In the genomic region with DNA sequence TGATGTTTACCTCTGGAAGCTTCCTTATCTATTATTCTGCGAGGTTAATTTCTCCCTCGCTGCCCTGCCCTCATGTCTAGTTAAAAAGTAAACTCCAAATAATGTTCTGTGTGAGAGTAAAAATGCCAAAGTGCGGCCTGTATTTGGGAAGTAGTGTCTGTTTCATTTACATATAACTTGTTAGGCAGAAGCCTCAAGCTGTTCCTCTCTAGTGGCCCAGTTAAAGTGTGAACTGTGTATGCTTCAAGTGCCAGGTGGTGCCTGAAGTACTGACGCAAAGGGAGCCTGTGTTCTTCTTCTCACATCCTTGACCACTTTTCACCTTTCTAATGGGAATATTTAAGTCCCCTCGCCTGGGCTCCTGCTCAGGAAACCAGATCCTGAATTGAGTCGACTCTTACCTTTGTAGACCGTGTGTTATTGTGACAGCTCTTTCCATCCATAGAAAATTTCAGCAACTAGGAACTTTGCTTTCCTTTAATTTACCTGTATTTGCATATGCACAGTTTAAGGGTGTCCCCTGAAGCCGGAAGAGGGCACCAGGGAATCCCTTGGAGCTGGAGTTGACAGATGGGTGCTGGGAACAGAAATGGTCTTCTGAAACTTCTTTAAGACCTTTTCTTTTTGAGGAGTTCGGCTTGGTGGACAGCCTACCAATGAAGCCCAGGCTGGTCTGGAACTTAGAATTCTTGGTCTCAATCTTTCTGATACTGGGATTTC, we compare ENCODE assay signal across 8 mouse cellular contexts. TPM values are rescaled to one million over a fixed set of nuclear protein-coding genes. Genes with fewer than 3 reads are reported as not detected.
DNase-seq lines count a peak whose midpoint lies in the region; ATAC-seq and TF ChIP-seq lines count a peak whose summit lies in the region.

No protein-coding gene starts in this region.

- H3K36me3 ChIP-seq in lung, embryonic 14.5 days (ENCODE audit: insufficient read depth): no peaks in the 10 kb centered on the region
- no peaks in the 10 kb centered on the region; the same call in 1 of the 2 replicates for H3K36me3 ChIP-seq in forebrain, embryonic 12.5 days (replicated peaks)
- H3K36me3 ChIP-seq in kidney, embryonic 16.5 days (ENCODE audit: insufficient read depth, low read length): no peaks in the 10 kb centered on the region; the same call in 1 of the 2 replicates
- H3K36me3 ChIP-seq in midbrain, embryonic 15.5 days (replicated peaks): no peaks in the 10 kb centered on the region

- WGBS in lung, embryonic 14.5 days: 25% methylated on average over 9 of the region's 9 CpGs
- 40% methylated on average over 9 of the region's 9 CpGs for WGBS in forebrain, embryonic 12.5 days
- 30% methylated on average over 9 of the region's 9 CpGs for WGBS in kidney, embryonic 16.5 days
- WGBS in midbrain, embryonic 15.5 days: 39% methylated on average over 9 of the region's 9 CpGs

- DNase-seq in lung, embryonic 14.5 days: peak; percentile 17
- DNase-seq in lung, postnatal 4 days: no peak
- DNase-seq in adipocyte (ENCODE audit: low spot score): peak; percentile 27
- no peak for DNase-seq in c-Kit-positive CD71-positive TER-119-positive erythroid progenitor cells, embryonic 14.5 days (ENCODE audit: low spot score)
- no peak for DNase-seq in adrenal gland, postnatal 25 days

- H3K4me1 ChIP-seq in lung, embryonic 14.5 days (ENCODE audit: insufficient read depth): no peaks in the 10 kb centered on the region; the same call in 1 of the 2 replicates
- H3K4me1 ChIP-seq in forebrain, embryonic 12.5 days: peaks cover 22% of the 10 kb centered on the region
- H3K4me1 ChIP-seq in kidney, embryonic 16.5 days (ENCODE audit: insufficient read depth, low read length): peaks cover 17% of the 10 kb centered on the region
- peaks cover 38% of the 10 kb centered on the region for H3K4me1 ChIP-seq in midbrain, embryonic 15.5 days

- ATAC-seq in lung, embryonic 14.5 days (ENCODE audit: insufficient read depth): no peak
- no peak for ATAC-seq in forebrain, embryonic 12.5 days (ENCODE audit: low FRiP score)
- ATAC-seq in kidney, embryonic 16.5 days (ENCODE audit: low FRiP score, low TSS enrichment): no peak
- no peak for ATAC-seq in midbrain, embryonic 15.5 days (replicated peaks)

- H3K9me3 ChIP-seq in lung, embryonic 14.5 days (ENCODE audit: low read depth, low read length): no peaks in the 10 kb centered on the region
- H3K9me3 ChIP-seq in forebrain, embryonic 12.5 days: no peaks in the 10 kb centered on the region
- no peaks in the 10 kb centered on the region for H3K9me3 ChIP-seq in kidney, embryonic 16.5 days (ENCODE audit: low read length)
- H3K9me3 ChIP-seq in midbrain, embryonic 15.5 days: no peaks in the 10 kb centered on the region

- no peak overlapping the region for H3K27ac ChIP-seq in lung, embryonic 14.5 days (ENCODE audit: low read depth)
- H3K27ac ChIP-seq in forebrain, embryonic 12.5 days: no peak overlapping the region
- H3K27ac ChIP-seq in kidney, embryonic 16.5 days (ENCODE audit: low read length): no peak overlapping the region
- H3K27ac ChIP-seq in midbrain, embryonic 15.5 days: peak overlapping the region; percentile 90; the same call in 1 of the 2 replicates

- no peak for TF ChIP-seq CTCF in lung, embryonic 14.5 days (IDR thresholded peaks at IDR 0.05; ENCODE audit: low read depth)

- peak overlapping the region; percentile 72 for H3K4me3 ChIP-seq in lung, embryonic 14.5 days (ENCODE audit: low read depth, low read length)
- H3K4me3 ChIP-seq in forebrain, embryonic 12.5 days (replicated peaks): peak overlapping the region; percentile 74
- peak overlapping the region; percentile 84 for H3K4me3 ChIP-seq in kidney, embryonic 16.5 days (ENCODE audit: low read length)
- H3K4me3 ChIP-seq in midbrain, embryonic 15.5 days: peak overlapping the region; percentile 94

- no peaks in the 10 kb centered on the region for H3K27me3 ChIP-seq in lung, embryonic 14.5 days (ENCODE audit: insufficient read depth, low read length)
- no peaks in the 10 kb centered on the region for H3K27me3 ChIP-seq in forebrain, embryonic 12.5 days
- H3K27me3 ChIP-seq in kidney, embryonic 16.5 days (ENCODE audit: insufficient read depth, low read length): no peaks in the 10 kb centered on the region
- H3K27me3 ChIP-seq in midbrain, embryonic 15.5 days (replicated peaks): no peaks in the 10 kb centered on the region

- peak overlapping the region; percentile 61 for H3K4me2 ChIP-seq in lung, embryonic 14.5 days
- peak overlapping the region; percentile 66 for H3K4me2 ChIP-seq in forebrain, embryonic 12.5 days
- peak overlapping the region; percentile 65 for H3K4me2 ChIP-seq in kidney, embryonic 16.5 days (replicated peaks; ENCODE audit: low read depth, low read length)
- H3K4me2 ChIP-seq in midbrain, embryonic 15.5 days: peak overlapping the region; percentile 54

- peak overlapping the region; percentile 74 for H3K9ac ChIP-seq in lung, embryonic 14.5 days
- peak overlapping the region; percentile 80 for H3K9ac ChIP-seq in forebrain, embryonic 12.5 days
- peak overlapping the region; percentile 80 for H3K9ac ChIP-seq in kidney, embryonic 16.5 days (replicated peaks; ENCODE audit: low read length)
- peak overlapping the region; percentile 87 for H3K9ac ChIP-seq in midbrain, embryonic 15.5 days

RNA-seq across cellular contexts. Expression of a gene that starts 0.6 kb away (rescaled TPM):
- 33.8 and 37.9 TPM in 2 replicates for polyA plus RNA-seq in lung, embryonic 14.5 days (2014; fragmentation: Nextera tagmentation; extraction: Ambion mirVana)
- polyA plus RNA-seq in forebrain, embryonic 12.5 days (2016; fragmentation: Nextera tagmentation; extraction: Ambion mirVana): 59.7 and 67.8 TPM in 2 replicates
- polyA plus RNA-seq in kidney, embryonic 16.5 days (2015; fragmentation: Nextera tagmentation; extraction: Ambion mirVana): 39.1 and 39.2 TPM in 2 replicates
- polyA plus RNA-seq in midbrain, embryonic 15.5 days (2015; fragmentation: Nextera tagmentation; extraction: Ambion mirVana): 68.4 and 77.8 TPM in 2 replicates
- total RNA-seq in adrenal gland, postnatal 25 days (2021): 87.2 and 88.9 TPM in 2 replicates

RNA-seq across cellular contexts. Expression of a gene that starts 0.9 kb away (rescaled TPM):
- 5.1 and 6.3 TPM in 2 replicates for polyA plus RNA-seq in lung, embryonic 14.5 days (2014; fragmentation: Nextera tagmentation; extraction: Ambion mirVana)
- polyA plus RNA-seq in forebrain, embryonic 12.5 days (2016; fragmentation: Nextera tagmentation; extraction: Ambion mirVana): 15.5 and 16.9 TPM in 2 replicates
- 14.7 and 15.6 TPM in 2 replicates for polyA plus RNA-seq in kidney, embryonic 16.5 days (2015; fragmentation: Nextera tagmentation; extraction: Ambion mirVana)
- 24.5 and 25.1 TPM in 2 replicates for polyA plus RNA-seq in midbrain, embryonic 15.5 days (2015; fragmentation: Nextera tagmentation; extraction: Ambion mirVana)
- total RNA-seq in adrenal gland, postnatal 25 days (2021): 28.1 and 30.2 TPM in 2 replicates

RNA-seq across cellular contexts. Expression of a gene that starts 45.1 kb away (rescaled TPM):
- 61.9 and 74.1 TPM in 2 replicates for polyA plus RNA-seq in lung, embryonic 14.5 days (2014; fragmentation: Nextera tagmentation; extraction: Ambion mirVana)
- 101 and 117 TPM in 2 replicates for polyA plus RNA-seq in forebrain, embryonic 12.5 days (2016; fragmentation: Nextera tagmentation; extraction: Ambion mirVana)
- 77.6 and 78.5 TPM in 2 replicates for polyA plus RNA-seq in kidney, embryonic 16.5 days (2015; fragmentation: Nextera tagmentation; extraction: Ambion mirVana)
- 83.2 and 89.6 TPM in 2 replicates for polyA plus RNA-seq in midbrain, embryonic 15.5 days (2015; fragmentation: Nextera tagmentation; extraction: Ambion mirVana)
- 30.2 and 33.7 TPM in 2 replicates for total RNA-seq in adrenal gland, postnatal 25 days (2021)

Comparison
In these comparisons a context has a peak if more than half of its experiments do, and no peak if none do; other contexts are left out.
1. DNase-seq: peak in lung, embryonic 14.5 days (single experiment) and adipocyte (single experiment); none in lung, postnatal 4 days (0 of 2), c-Kit-positive CD71-positive TER-119-positive erythroid progenitor cells, embryonic 14.5 days (single experiment) and adrenal gland, postnatal 25 days (single experiment).
2. Peak in every context shown above with its lines, with median percentiles within 50 percentile points of each other: H3K4me2 ChIP-seq, H3K4me3 ChIP-seq and H3K9ac ChIP-seq.